ENCODE assay signal across 8 mouse cellular contexts in genomic region chr3:103914010-103914669, GRCm38 (mm10). TPM values are rescaled to one million over a fixed set of nuclear protein-coding genes. Genes with fewer than 3 reads are reported as not detected.
DNase-seq lines count a peak whose midpoint lies in the region; ATAC-seq and TF ChIP-seq lines count a peak whose summit lies in the region.

Gene Rsbn1 (plus strand): TSS chr3:103914120.

- ATAC-seq in forebrain, embryonic 15.5 days (replicated peaks): peak; percentile 100
- peak; percentile 95 for ATAC-seq in neutrophil, adult 5-6 weeks (ENCODE audit: extremely low read depth, insufficient number of reproducible peaks, low FRiP score, poor library complexity, severe bottlenecking)

- H3K36me3 ChIP-seq in ES-E14 (ENCODE audit: control insufficient read depth, insufficient read depth, low read length, poor library complexity, severe bottlenecking): no peaks in the 10 kb centered on the region
- no peaks in the 10 kb centered on the region for H3K36me3 ChIP-seq in forebrain, embryonic 15.5 days

- H3K4me2 ChIP-seq in forebrain, embryonic 15.5 days (replicated peaks): peak within 1 kb of the TSS; percentile 71

- no peak for TF ChIP-seq CTCF in lung, adult 2 months (IDR thresholded peaks at IDR 0.05; ENCODE audit: insufficient read depth, low read length)

- intact Hi-C loops in heart, postnatal 25 days (cut with DNase I): loop anchor here (2.0 kb wide), 1 partner anchor 55 kb away; the partner anchor contains the start of gene Phtf1

- peak within 1 kb of the TSS; percentile 76 for H3K27ac ChIP-seq in ES-E14 (ENCODE audit: insufficient read depth, low read depth, low read length, poor library complexity, severe bottlenecking)
- H3K27ac ChIP-seq in forebrain, embryonic 15.5 days (replicated peaks): peak within 1 kb of the TSS; percentile 96

- peak; percentile 82; the same call in 1 of the 2 replicates for TF ChIP-seq POLR2A in lung, adult 2 months (IDR thresholded peaks at IDR 0.05; ENCODE audit: borderline replicate concordance, extremely low read depth, low read depth, low read length)

- H3K27me3 ChIP-seq in forebrain, embryonic 15.5 days: no peaks in the 10 kb centered on the region

- peak within 1 kb of the TSS; percentile 77 to 91 for H3K4me3 ChIP-seq in ES-E14 (ENCODE audit: insufficient read depth in 1 of 2, low read depth in 1 of 2, low read length in 2 of 2, poor library complexity in 1 of 2, severe bottlenecking in 1 of 2)
- H3K4me3 ChIP-seq in forebrain, embryonic 15.5 days: peak within 1 kb of the TSS; percentile 89
- H3K4me3 ChIP-seq in lung, adult 2 months (replicated peaks; ENCODE audit: extremely low read depth, low read depth, low read length): peak within 1 kb of the TSS; percentile 99

- H3K9me3 ChIP-seq in ES-E14 (ENCODE audit: control insufficient read depth, insufficient read depth, low read depth, low read length): no peaks in the 10 kb centered on the region
- H3K9me3 ChIP-seq in forebrain, embryonic 15.5 days: no peaks in the 10 kb centered on the region

- WGBS in forebrain, embryonic 15.5 days: under 1% methylated on average over 52 of the region's 55 CpGs
- WGBS in lung, adult 2 months: under 1% methylated on average over 52 of the region's 55 CpGs

- in situ Hi-C loops in ES-E14 (cut with MboI; ENCODE audit: low sequenced_read_pairs in 2 of 2, unreplicated experiment in 2 of 2): no loop called here

- DNase-seq in ES-E14 (ENCODE audit: low read depth, low spot score): peak; percentile 93
- peak; percentile 99 for DNase-seq in cerebellum, adult 11-12 months
- peak; percentile 95 for DNase-seq in heart, postnatal 25 days (ENCODE audit: low spot score)
- peak; percentile 98 to 99 for DNase-seq in layer of hippocampus, adult 18-20 months (ENCODE audit: low spot score in 2 of 2)
- peak; percentile 91 for DNase-seq in lung, adult 2 months
- DNase-seq in thymus, adult 18-20 months: peak; percentile 98 to 99

- H3K9ac ChIP-seq in ES-E14 (ENCODE audit: insufficient read depth, low read depth, low read length, poor library complexity, severe bottlenecking): peak within 1 kb of the TSS; percentile 87
- H3K9ac ChIP-seq in forebrain, embryonic 15.5 days (replicated peaks): peak within 1 kb of the TSS; percentile 96

- peaks cover 0 to 3% of the 10 kb centered on the region in 2 experiments; a peak in 1 of 4 replicates for H3K4me1 ChIP-seq in ES-E14 (ENCODE audit: control insufficient read depth in 2 of 2, insufficient read depth in 2 of 2, low read length in 2 of 2, poor library complexity in 1 of 2)
- peaks cover 20% of the 10 kb centered on the region for H3K4me1 ChIP-seq in forebrain, embryonic 15.5 days
- H3K4me1 ChIP-seq in lung, adult 2 months (ENCODE audit: control insufficient read depth, insufficient read depth, low read length): peaks cover 5% of the 10 kb centered on the region; the same call in 1 of the 2 replicates

TF ChIP-seq in ES-E14, 5 proteins besides CTCF, POLR2A, EP300 and RAD21:
- TF ChIP-seq HCFC1 (IDR thresholded peaks at IDR 0.05; ENCODE audit: borderline replicate concordance, insufficient read depth, low read length) (peak; percentile 97), ZNF384 (IDR thresholded peaks at IDR 0.05; ENCODE audit: low read depth, low read length) (no peak), ZC3H11A (IDR thresholded peaks at IDR 0.05; ENCODE audit: borderline replicate concordance, low read depth, low read length) (no peak), CHD2 (IDR thresholded peaks at IDR 0.05; ENCODE audit: low read depth, low read length) (0 out of 2 replicates have a peak, but pooled peaks have one; percentile 20)

RNA-seq across cellular contexts. Expression of gene Rsbn1, which starts in this region (rescaled TPM):
- 14.4 and 18.7 TPM in 2 replicates for total RNA-seq in ES-E14 (2012; rRNA removed)
- polyA plus RNA-seq in forebrain, embryonic 15.5 days (2015; fragmentation: Nextera tagmentation; extraction: Ambion mirVana): 25.6 and 27.0 TPM in 2 replicates
- 1 to 10 TPM; 6.7 to 8.7 TPM for total RNA-seq in heart, postnatal 25 days (2021)
- 10 to 100 TPM; 22.1 to 25.9 TPM for total RNA-seq in layer of hippocampus, adult 18-20 months (2021)
- polyA plus RNA-seq in lung, adult 2 months (2012; rRNA removed): 4.3 and 4.9 TPM in 2 replicates
- total RNA-seq in neutrophil, adult 5-6 weeks (2017): 51.4 and 52.8 TPM in 2 replicates

Comparison
In these comparisons a context has a peak if more than half of its experiments do, and no peak if none do; other contexts are left out.
1. Peak in every context shown above with its lines: DNase-seq, ATAC-seq, H3K4me3 ChIP-seq and H3K27ac ChIP-seq.